Mouse (Mus musculus): ENCODE data around the gene Foxn1.

GRCm38 (mm10) chr11:78411606-78412323 is 25.4 kb upstream of the Foxn1 start:
- no peak for TF ChIP-seq CTCF (IDR thresholded peaks at IDR 0.05; ENCODE audit: extremely low read depth, insufficient read length, insufficient replicate concordance, low read depth, low read length)
- no peak for TF ChIP-seq POLR2A (IDR thresholded peaks at IDR 0.05; ENCODE audit: low read depth, low read length)
